In genomic region chr9:110790462-110790861, GRCm38 (mm10) we compare ENCODE assay signal across 35 mouse cellular contexts. TPM values are rescaled to one million over a fixed set of nuclear protein-coding genes. Genes with fewer than 3 reads are reported as not detected.
DNase-seq lines count a peak whose midpoint lies in the region; ATAC-seq and TF ChIP-seq lines count a peak whose summit lies in the region.
"Had no signal": no experiment of that assay in that cellular context is flagged by ENCODE, and none has a peak within 500 bp of the region (broad histone marks: within the 10 kb centered on the region; RNA-seq: fewer than 3 reads in every experiment).

No protein-coding gene starts in this region.

- intact Hi-C loops in heart, postnatal 25 days (cut with DNase I), result no loop called here
- intact Hi-C loops in left cerebral cortex, postnatal 14 days (cut with DNase I), result no loop called here

- TF ChIP-seq EP300 in heart, postnatal 0 days (IDR thresholded peaks at IDR 0.05; ENCODE audit: low read depth), result no peak

- no peak for TF ChIP-seq CTCF in heart, postnatal 0 days (IDR thresholded peaks at IDR 0.05; ENCODE audit: low read depth)

- peak; percentile 10 for DNase-seq in heart, postnatal 0 days (ENCODE audit: low spot score)
- no peak for DNase-seq in heart, postnatal 25 days (ENCODE audit: low spot score)
- peak; percentile 48 to 72 for DNase-seq in lung, adult 18-20 months
- peak; percentile 73 for DNase-seq in lung, postnatal 25 days (ENCODE audit: low spot score)
- DNase-seq in urinary bladder, postnatal 14 days (ENCODE audit: low spot score), result no peak
- no peak for DNase-seq in left cerebral cortex, postnatal 14 days (ENCODE audit: low spot score in 2 of 2)
- DNase-seq in cerebellum, postnatal 4 days (ENCODE audit: low spot score in 2 of 2), result no peak
- DNase-seq: adrenal gland, postnatal 14 days; cerebellum, adult 9-10 months; gastrocnemius, adult 2 months; heart, postnatal 4 days; kidney, postnatal 36 days; layer of hippocampus, postnatal 36 days; lung, embryonic 14.5 days; retina, postnatal 1 day; right cerebral cortex, postnatal 25 days; spleen, adult 18-20 months; thymus, postnatal 14 days had no signal

- no peak for ATAC-seq in heart, postnatal 0 days (ENCODE audit: insufficient read depth, low read depth)
- ATAC-seq: forebrain, embryonic 13.5 days; intestine, embryonic 15.5 days; liver, embryonic 12.5 days had no signal

- no peak overlapping the region for H3K27ac ChIP-seq in heart, postnatal 0 days (ENCODE audit: low read depth)
- H3K27ac ChIP-seq: forebrain, embryonic 13.5 days; gastrocnemius, adult 2 months; hindbrain, embryonic 15.5 days; intestine, embryonic 15.5 days; kidney, embryonic 15.5 days; limb, embryonic 13.5 days; liver, embryonic 12.5 days; midbrain, embryonic 12.5 days; neural tube, embryonic 12.5 days had no signal

- WGBS in heart, postnatal 0 days, result 59% methylated on average over 4 of the region's 4 CpGs

- H3K4me3 ChIP-seq in heart, postnatal 0 days (ENCODE audit: low read depth, low read length), result no peak overlapping the region
- H3K4me3 ChIP-seq: forebrain, embryonic 13.5 days; gastrocnemius, adult 2 months; hindbrain, embryonic 15.5 days; intestine, embryonic 15.5 days; kidney, embryonic 15.5 days; limb, embryonic 13.5 days; liver, embryonic 12.5 days; midbrain, embryonic 12.5 days; neural tube, embryonic 12.5 days had no signal

- no peaks in the 10 kb centered on the region for H3K4me1 ChIP-seq in heart, postnatal 0 days (ENCODE audit: control insufficient read depth, insufficient read depth)
- H3K4me1 ChIP-seq: forebrain, embryonic 13.5 days; hindbrain, embryonic 15.5 days; intestine, embryonic 15.5 days; kidney, embryonic 15.5 days; limb, embryonic 13.5 days; liver, embryonic 12.5 days; midbrain, embryonic 12.5 days; neural tube, embryonic 12.5 days had no signal

- no peak overlapping the region for H3K9ac ChIP-seq in heart, postnatal 0 days (replicated peaks; ENCODE audit: low read depth, low read length)
- H3K9ac ChIP-seq: forebrain, embryonic 13.5 days; hindbrain, embryonic 15.5 days; intestine, embryonic 15.5 days; kidney, embryonic 15.5 days; limb, embryonic 13.5 days; liver, embryonic 12.5 days; lung, embryonic 14.5 days; midbrain, embryonic 12.5 days; neural tube, embryonic 12.5 days had no signal

- no peaks in the 10 kb centered on the region for H3K36me3 ChIP-seq in heart, postnatal 0 days (replicated peaks; ENCODE audit: control insufficient read depth, insufficient read depth, low read length)
- H3K36me3 ChIP-seq: hindbrain, embryonic 15.5 days; intestine, embryonic 15.5 days; kidney, embryonic 15.5 days; limb, embryonic 13.5 days; liver, embryonic 12.5 days; midbrain, embryonic 12.5 days; neural tube, embryonic 12.5 days had no signal

- H3K9me3 ChIP-seq in heart, postnatal 0 days (replicated peaks; ENCODE audit: control insufficient read depth, low read length), result no peaks in the 10 kb centered on the region
- H3K9me3 ChIP-seq: forebrain, embryonic 13.5 days; hindbrain, embryonic 15.5 days; intestine, embryonic 15.5 days; kidney, embryonic 15.5 days; liver, embryonic 12.5 days; midbrain, embryonic 12.5 days; neural tube, embryonic 12.5 days had no signal

- H3K4me2 ChIP-seq in heart, postnatal 0 days (ENCODE audit: low read depth, low read length), result no peak overlapping the region
- H3K4me2 ChIP-seq: forebrain, embryonic 13.5 days; hindbrain, embryonic 15.5 days; intestine, embryonic 15.5 days; kidney, embryonic 15.5 days; limb, embryonic 13.5 days; liver, embryonic 12.5 days; lung, embryonic 14.5 days; midbrain, embryonic 12.5 days; neural tube, embryonic 12.5 days had no signal

- no peaks in the 10 kb centered on the region for H3K27me3 ChIP-seq in heart, postnatal 0 days (ENCODE audit: control insufficient read depth, insufficient read depth, low read length)
- H3K27me3 ChIP-seq: forebrain, embryonic 13.5 days; hindbrain, embryonic 15.5 days; intestine, embryonic 15.5 days; kidney, embryonic 15.5 days; limb, embryonic 13.5 days; liver, embryonic 12.5 days; midbrain, embryonic 12.5 days; neural tube, embryonic 12.5 days had no signal

RNA-seq across cellular contexts. Expression of gene Prss42, which starts 7.5 kb away (rescaled TPM):
- total RNA-seq in heart, postnatal 0 days (2014; rRNA removed; ENCODE audit: low replicate concordance), result not detected in 2 replicates
- polyA plus RNA-seq in heart, postnatal 0 days (2015; fragmentation: Nextera tagmentation; extraction: Ambion mirVana), result not detected in 2 replicates
- not detected for total RNA-seq in heart, postnatal 25 days (2021)
- total RNA-seq in left cerebral cortex, postnatal 14 days (2021), result not detected
- total RNA-seq: adrenal gland, postnatal 14 days; gastrocnemius, adult 2 months; gastrocnemius, postnatal 4 days; heart, adult 8-10 months; heart, postnatal 4 days; layer of hippocampus, adult 8-10 months; layer of hippocampus, postnatal 36 days; left cerebral cortex, postnatal 25 days; megakaryocyte, adult 5-6 weeks had no signal
- polyA plus RNA-seq: brain, embryonic 14.5 days; cortical plate, adult 2 months; embryonic facial prominence, embryonic 11.5 days; forebrain, embryonic 13.5 days; heart, embryonic 14.5 days; hindbrain, embryonic 15.5 days; intestine, embryonic 15.5 days; kidney, embryonic 15.5 days; limb, embryonic 13.5 days; liver, embryonic 12.5 days; lung, embryonic 14.5 days; midbrain, embryonic 12.5 days; neural tube, embryonic 12.5 days had no signal

RNA-seq across cellular contexts. Expression of gene Prss44, which starts 23.3 kb away (rescaled TPM):
- total RNA-seq in heart, postnatal 0 days (2014; rRNA removed; ENCODE audit: low replicate concordance), result not detected in 2 replicates
- polyA plus RNA-seq in heart, postnatal 0 days (2015; fragmentation: Nextera tagmentation; extraction: Ambion mirVana), result not detected in 2 replicates
- not detected for total RNA-seq in heart, postnatal 25 days (2021)
- total RNA-seq in left cerebral cortex, postnatal 14 days (2021), result not detected
- total RNA-seq: adrenal gland, postnatal 14 days; gastrocnemius, adult 2 months; gastrocnemius, postnatal 4 days; heart, adult 8-10 months; heart, postnatal 4 days; layer of hippocampus, adult 8-10 months; layer of hippocampus, postnatal 36 days; left cerebral cortex, postnatal 25 days; megakaryocyte, adult 5-6 weeks had no signal
- polyA plus RNA-seq: brain, embryonic 14.5 days; cortical plate, adult 2 months; embryonic facial prominence, embryonic 11.5 days; forebrain, embryonic 13.5 days; heart, embryonic 14.5 days; hindbrain, embryonic 15.5 days; intestine, embryonic 15.5 days; kidney, embryonic 15.5 days; limb, embryonic 13.5 days; liver, embryonic 12.5 days; lung, embryonic 14.5 days; midbrain, embryonic 12.5 days; neural tube, embryonic 12.5 days had no signal

RNA-seq across cellular contexts. Expression of gene Prss43, which starts 36.0 kb away (rescaled TPM):
- not detected in 2 replicates for total RNA-seq in heart, postnatal 0 days (2014; rRNA removed; ENCODE audit: low replicate concordance)
- polyA plus RNA-seq in heart, postnatal 0 days (2015; fragmentation: Nextera tagmentation; extraction: Ambion mirVana), result 0.04 TPM in 1 of 2 replicates, not detected in the other
- total RNA-seq in heart, postnatal 25 days (2021), result not detected
- not detected for total RNA-seq in left cerebral cortex, postnatal 14 days (2021)
- total RNA-seq: adrenal gland, postnatal 14 days; gastrocnemius, adult 2 months; gastrocnemius, postnatal 4 days; heart, adult 8-10 months; heart, postnatal 4 days; layer of hippocampus, postnatal 36 days; megakaryocyte, adult 5-6 weeks had no signal
- polyA plus RNA-seq: brain, embryonic 14.5 days; embryonic facial prominence, embryonic 11.5 days; forebrain, embryonic 13.5 days; heart, embryonic 14.5 days; hindbrain, embryonic 15.5 days; intestine, embryonic 15.5 days; kidney, embryonic 15.5 days; limb, embryonic 13.5 days; liver, embryonic 12.5 days; lung, embryonic 14.5 days; midbrain, embryonic 12.5 days; neural tube, embryonic 12.5 days had no signal

RNA-seq across cellular contexts. Expression of gene Pth1r, which starts 43.5 kb away (rescaled TPM):
- 34.2 and 41.8 TPM in 2 replicates for total RNA-seq in heart, postnatal 0 days (2014; rRNA removed; ENCODE audit: low replicate concordance)
- polyA plus RNA-seq in heart, postnatal 0 days (2015; fragmentation: Nextera tagmentation; extraction: Ambion mirVana), result 11.4 and 12.0 TPM in 2 replicates
- 1 to 10 TPM; 7.6 to 7.9 TPM for total RNA-seq in heart, postnatal 25 days (2021)
- total RNA-seq in left cerebral cortex, postnatal 14 days (2021), result 1 to 10 TPM; 6.4 to 8.3 TPM
- total RNA-seq: megakaryocyte, adult 5-6 weeks had no signal

RNA-seq across cellular contexts. Expression of gene Prss45, which starts 43.9 kb away (rescaled TPM):
- total RNA-seq in heart, postnatal 0 days (2014; rRNA removed; ENCODE audit: low replicate concordance), result not detected in 2 replicates
- polyA plus RNA-seq in heart, postnatal 0 days (2015; fragmentation: Nextera tagmentation; extraction: Ambion mirVana), result 0.15 TPM in 1 of 2 replicates, not detected in the other
- total RNA-seq in heart, postnatal 25 days (2021), result not detected
- total RNA-seq in left cerebral cortex, postnatal 14 days (2021), result under 1 TPM; 0.27 to 0.29 TPM
- total RNA-seq: adrenal gland, postnatal 14 days; gastrocnemius, adult 2 months; gastrocnemius, postnatal 4 days; megakaryocyte, adult 5-6 weeks had no signal
- polyA plus RNA-seq: brain, embryonic 14.5 days; embryonic facial prominence, embryonic 11.5 days; forebrain, embryonic 13.5 days; heart, embryonic 14.5 days; hindbrain, embryonic 15.5 days; intestine, embryonic 15.5 days; kidney, embryonic 15.5 days; limb, embryonic 13.5 days; liver, embryonic 12.5 days; lung, embryonic 14.5 days; midbrain, embryonic 12.5 days; neural tube, embryonic 12.5 days had no signal

Comparison
In these comparisons a context has a peak if more than half of its experiments do, and no peak if none do; other contexts are left out.
1. DNase-seq: peak in heart, postnatal 0 days (single experiment), lung, adult 18-20 months (2 of 2) and lung, postnatal 25 days (single experiment); none in heart, postnatal 25 days (single experiment), urinary bladder, postnatal 14 days (single experiment), left cerebral cortex, postnatal 14 days (0 of 2) and cerebellum, postnatal 4 days (0 of 2).